Mouse (Mus musculus): ENCODE measurements around the gene Fam241b.

- TF ChIP-seq CHD2 (IDR thresholded peaks at IDR 0.05; ENCODE audit: low read depth, low read length) (no peak), HCFC1 (IDR thresholded peaks at IDR 0.05; ENCODE audit: borderline replicate concordance, insufficient read depth, low read length) (no peak), ZC3H11A (IDR thresholded peaks at IDR 0.05; ENCODE audit: borderline replicate concordance, low read depth, low read length) (no peak), ZNF384 (IDR thresholded peaks at IDR 0.05; ENCODE audit: low read depth, low read length) (no peak), MAFK (IDR thresholded peaks at IDR 0.05; ENCODE audit: insufficient read depth, low read depth, low read length) (no peak)
Measured at GRCm38 (mm10) chr10:62189303-62189702, 45.6 kb upstream of the Fam241b start.

Data from ES-E14 (cell line).